Mouse (Mus musculus) embryonic fibroblast, embryonic 13.5 days (primary cell): Measurements from ENCODE around the gene 2310007B03Rik.

ENCODE experiments used
- CTCF ChIP-seq: IDR thresholded peaks from 2 replicates; pipeline ENCODE4 v1.5.1; 2011; ENCODE audit warnings: mild to moderate bottlenecking, control low read depth, low read length, moderate library complexity, borderline replicate concordance; ENCODE audit not compliant: insufficient read depth
- POLR2A ChIP-seq: IDR thresholded peaks from 2 replicates; pipeline ENCODE4 v1.6.1; 2011; ENCODE audit warnings: low read depth, mild to moderate bottlenecking, control low read depth, low read length, moderate library complexity

- no peak for TF ChIP-seq POLR2A
- TF ChIP-seq CTCF = no peak
These were observed 37.4 kb downstream of the 2310007B03Rik start for GRCm38 (mm10) chr1:93123179-93123854.
